Mouse (Mus musculus) kidney, postnatal 0 days (tissue): ENCODE results near the gene Ccdc106. TPM values are rescaled to one million over a fixed set of nuclear protein-coding genes. Genes with fewer than 3 reads are reported as not detected.
"Not testable (repeated sequence)": the region's sequence is repeated elsewhere in the genome, so short reads cannot be mapped to it uniquely, and the experiment has no call there.

ENCODE experiments used
- ATAC-seq: fragments of 200-750 bp; cut with Nextera tagmentation; replicated peaks from 2 replicates; pipeline ENCODE4 v1.8.0; 2017; ENCODE audit warnings: low read depth, moderate number of reproducible peaks, moderate TSS enrichment, moderate library complexity; ENCODE audit not compliant: low FRiP score
- DNase-seq: peaks from one replicate; pipeline ENCODE4 v3.0.0-alpha.2; 2016; ENCODE audit warnings: low spot score
- H3K27ac ChIP-seq: fragments of 300-500 bp; sonication (generic); 2 replicates; pipeline ENCODE4 v1.5.1; 2014; ENCODE audit warnings: mild to moderate bottlenecking
- H3K27me3 ChIP-seq: fragments of 300-500 bp; sonication (generic); 2 replicates; pipeline ENCODE4 v1.6.1; 2014; ENCODE audit warnings: low read length, mixed read lengths; ENCODE audit not compliant: insufficient read depth
- H3K36me3 ChIP-seq: fragments of 300-500 bp; sonication (generic); 2 replicates; pipeline ENCODE4 v1.6.1; 2014; ENCODE audit warnings: low read length, mixed read lengths; ENCODE audit not compliant: insufficient read depth
- H3K4me1 ChIP-seq: fragments of 300-500 bp; sonication (generic); replicated peaks from 2 replicates; pipeline ENCODE4 v1.6.1; 2014; ENCODE audit warnings: antibody characterized with exemption, low read length, mixed read lengths; ENCODE audit not compliant: insufficient read depth
- H3K4me2 ChIP-seq: fragments of 300-500 bp; sonication (generic); 2 replicates; pipeline ENCODE4 v1.6.1; 2014; ENCODE audit warnings: mild to moderate bottlenecking, low read length, moderate library complexity, mixed read lengths
- H3K4me3 ChIP-seq: fragments of 300-500 bp; sonication (generic); replicated peaks from 2 replicates; pipeline ENCODE4 v1.5.1; 2014; ENCODE audit warnings: low read depth, low read length
- H3K9ac ChIP-seq: fragments of 300-500 bp; sonication (generic); 2 replicates; pipeline ENCODE4 v1.6.1; 2014; ENCODE audit warnings: low read depth, low read length
- H3K9me3 ChIP-seq: fragments of 300-500 bp; sonication (generic); replicated peaks from 2 replicates; pipeline ENCODE4 v1.6.1; 2016; ENCODE audit warnings: low read length, inconsistent platforms, mixed read lengths
- CTCF ChIP-seq: IDR thresholded peaks from 2 replicates; pipeline ENCODE4 v1.5.1; 2016; ENCODE audit warnings: antibody characterized with exemption, low read depth, mild to moderate bottlenecking, moderate library complexity
- WGBS: fragments of 180-500 bp; shearing (Covaris S2); extraction: QIAGEN DNeasy Blood & Tissue Kit; methylation state at CpG from one replicate; pipeline ENCODE4 v1.1.7; 2014; 5-methylcytosine and 5-hydroxymethylcytosine counted together
- polyA plus RNA-seq: library from polyadenylated mRNA; unstranded; fragments of >200 nt; fragmentation: Nextera tagmentation; extraction: Ambion mirVana; gene quantifications from 2 replicates; pipeline ENCODE4 v1.2.1, GENCODE M21; 2015

Gene Ccdc106
- polyA plus RNA-seq, 1 experiment from 2014 or later: 22.7 TPM

GRCm38 (mm10) chr7:5015118-5016001, 5.0 kb upstream of the Ccdc106 start, which contains the start of gene Gm44973:
Gene Gm44973 (plus strand): TSS chr7:5015496.
- Histone ChIP-seq H3K4me3 (peak within 1 kb of the TSS; percentile 76), H3K4me2 (peak within 1 kb of the TSS; percentile 65), H3K27ac (peak within 1 kb of the TSS; percentile 99), H3K9me3 (no peaks in the 10 kb centered on the region), H3K36me3 (peaks cover 23% of the 10 kb centered on the region), H3K4me1 (0 out of 2 replicates have a peak, but pooled peaks cover 9% of the 10 kb centered on the region), H3K9ac (peak within 1 kb of the TSS; percentile 78), H3K27me3 (no peaks in the 10 kb centered on the region)
- 0 out of 2 replicates have a peak, but pooled peaks have one; percentile 10 for TF ChIP-seq CTCF
- WGBS: under 1% methylated on average over 44 of the region's 76 CpGs
- ATAC-seq: peak; percentile 80
- peak; percentile 97 for DNase-seq

DNA sequence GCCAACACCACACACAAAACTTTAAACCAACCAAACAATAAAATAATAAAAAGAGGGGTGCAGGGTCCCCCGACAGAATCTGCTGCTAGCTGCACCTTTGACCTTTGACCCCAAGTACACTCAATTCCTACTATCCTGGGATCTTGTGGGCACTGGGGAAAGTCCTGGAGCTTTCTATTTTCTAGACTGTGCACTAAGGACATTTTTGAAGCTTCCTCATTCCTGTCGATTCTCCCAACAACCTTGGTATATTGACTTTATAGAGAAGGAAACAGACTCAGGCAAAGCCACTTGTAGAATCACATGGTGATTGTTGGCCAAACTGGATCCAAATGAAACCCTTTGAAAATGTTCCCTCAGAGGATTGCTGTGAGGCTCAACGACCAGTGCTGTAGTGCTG, 4.3 kb upstream of the Ccdc106 start:
- WGBS: 48% methylated on average over 3 of the region's 3 CpGs
- Histone ChIP-seq H3K4me2 (peak overlapping the region; percentile 65), H3K9ac (peak overlapping the region; percentile 65; the same call in 1 of the 2 replicates), H3K27ac (peak overlapping the region; percentile 99), H3K4me3 (peak overlapping the region; percentile 76), H3K36me3 (peaks cover 16% of the 10 kb centered on the region), H3K9me3 (no peaks in the 10 kb centered on the region), H3K4me1 (0 out of 2 replicates have a peak, but pooled peaks cover 9% of the 10 kb centered on the region), H3K27me3 (no peaks in the 10 kb centered on the region)
- DNase-seq: no peak
- TF ChIP-seq CTCF: no peak
- no peak for ATAC-seq

GRCm38 (mm10) chr7:5016920-5017319, 3.4 kb upstream of the Ccdc106 start:
- WGBS: 96% methylated on average over 2 of the region's 2 CpGs
- DNase-seq (no peak), ATAC-seq (no peak)
- TF ChIP-seq CTCF: no peak
- Histone ChIP-seq H3K4me1 (0 out of 2 replicates have a peak, but pooled peaks cover 9% of the 10 kb centered on the region), H3K27me3 (no peaks in the 10 kb centered on the region), H3K9ac (no peak overlapping the region), H3K4me3 (no peak overlapping the region), H3K27ac (no peak overlapping the region), H3K36me3 (peaks cover 7% of the 10 kb centered on the region; the same call in 1 of the 2 replicates), H3K9me3 (no peaks in the 10 kb centered on the region), H3K4me2 (no peak overlapping the region)

DNA sequence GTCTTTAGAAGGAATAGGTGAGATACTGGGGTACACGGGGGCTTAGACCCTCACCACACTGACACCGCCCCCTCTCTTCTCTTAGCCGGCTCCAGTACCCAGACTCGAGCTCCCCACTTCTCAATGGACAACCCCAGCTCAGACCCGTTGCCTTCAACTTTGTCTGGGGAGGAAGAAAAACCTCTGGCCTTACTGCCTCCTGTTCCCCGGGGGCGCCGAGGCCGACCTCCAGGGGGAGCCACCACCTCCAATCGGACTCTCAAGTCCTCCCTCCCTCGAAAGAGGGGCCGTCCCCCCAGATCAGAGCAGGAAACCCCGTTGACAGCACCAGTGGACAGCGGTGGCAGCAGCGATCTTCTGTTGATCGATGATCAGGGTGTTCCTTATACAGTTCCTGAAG, 3.0 kb upstream of the Ccdc106 start:
- Histone ChIP-seq H3K27me3 (no peaks in the 10 kb centered on the region), H3K27ac (no peak overlapping the region), H3K9ac (no peak overlapping the region), H3K9me3 (no peaks in the 10 kb centered on the region), H3K4me1 (0 out of 2 replicates have a peak, but pooled peaks cover 9% of the 10 kb centered on the region), H3K36me3 (peaks cover 5% of the 10 kb centered on the region; the same call in 1 of the 2 replicates), H3K4me3 (no peak overlapping the region), H3K4me2 (no peak overlapping the region)
- WGBS: 88% methylated on average over 16 of the region's 16 CpGs
- ATAC-seq (no peak), DNase-seq (no peak)
- peak; percentile 34; the same call in 1 of the 2 replicates for TF ChIP-seq CTCF

GRCm38 (mm10) chr7:5017931-5018330, 2.4 kb upstream of the Ccdc106 start:
- WGBS: 96% methylated on average over 21 of the region's 21 CpGs
- H3K9me3 ChIP-seq: no peaks in the 10 kb centered on the region
- H3K9ac ChIP-seq: no peak overlapping the region
- H3K4me3 ChIP-seq: no peak overlapping the region
- H3K27me3 ChIP-seq: no peaks in the 10 kb centered on the region
- 0 out of 2 replicates have a peak, but pooled peaks cover 9% of the 10 kb centered on the region for H3K4me1 ChIP-seq
- no peak overlapping the region for H3K4me2 ChIP-seq
- ATAC-seq: no peak
- no peak for TF ChIP-seq CTCF
- no peak for DNase-seq
- peaks cover 3% of the 10 kb centered on the region; the same call in 1 of the 2 replicates for H3K36me3 ChIP-seq
- no peak overlapping the region for H3K27ac ChIP-seq

- H3K27me3 ChIP-seq, H3K9me3 ChIP-seq, H3K4me1 ChIP-seq, DNase-seq, ATAC-seq: not testable (repeated sequence)
- WGBS: 18% methylated on average over 8 of the region's 8 CpGs
- Histone ChIP-seq H3K4me2 (peak overlapping the region; percentile 84), H3K4me3 (peak overlapping the region; percentile 70), H3K9ac (peak overlapping the region; percentile 20; the same call in 1 of the 2 replicates), H3K36me3 (peaks cover 15% of the 10 kb centered on the region), H3K27ac (peak overlapping the region; percentile 92)
Measured at GRCm38 (mm10) chr7:5019576-5019975, 777 bp upstream of the Ccdc106 start.
